Mouse (Mus musculus): ENCODE measurements at regions not wholly inside any gene's neighbourhood (a gene's known extent, or its start where the extent isn't known, plus 50 kb on each side); places are given as distances from the start of the nearest gene placed in this dataset.
A peak's percentile ranks its signal among the peaks of the same experiment; 100 is the strongest.

DNA sequence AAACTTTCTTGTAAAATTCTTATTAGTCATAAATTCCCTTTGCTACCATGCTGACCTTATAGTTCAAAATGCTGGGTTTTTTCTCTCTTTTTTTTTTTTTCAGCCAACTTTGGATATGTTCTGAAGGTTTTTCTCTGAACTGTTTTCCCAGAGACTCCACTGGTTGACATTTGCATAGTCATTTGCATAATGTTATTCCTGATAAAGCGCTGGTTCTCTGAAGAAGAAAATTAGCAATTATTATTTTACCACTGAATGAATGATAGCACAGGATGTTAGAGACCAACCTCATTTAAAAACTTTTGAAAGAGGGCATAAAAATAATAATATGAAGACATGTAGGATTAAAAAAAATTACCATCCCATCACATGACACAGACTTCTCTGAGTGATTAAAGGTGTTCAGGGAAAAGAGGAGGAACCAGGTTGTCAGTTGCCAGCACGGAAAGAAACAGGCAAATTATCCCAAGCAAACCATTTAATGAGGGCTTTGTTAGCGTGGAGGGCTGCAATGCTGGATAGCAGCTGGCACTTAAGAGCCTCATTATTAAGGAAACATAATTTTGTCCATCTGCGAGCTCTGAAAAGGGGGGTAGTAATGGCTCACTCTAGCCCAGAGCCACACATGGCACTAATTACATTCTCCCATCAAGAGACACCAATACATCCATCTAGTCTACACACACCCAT is 171.9 kb upstream of the Nabp1 start:
- DNase-seq (ENCODE audit: extremely low spot score, low read depth, low spot score) = peak; percentile 81

DNA sequence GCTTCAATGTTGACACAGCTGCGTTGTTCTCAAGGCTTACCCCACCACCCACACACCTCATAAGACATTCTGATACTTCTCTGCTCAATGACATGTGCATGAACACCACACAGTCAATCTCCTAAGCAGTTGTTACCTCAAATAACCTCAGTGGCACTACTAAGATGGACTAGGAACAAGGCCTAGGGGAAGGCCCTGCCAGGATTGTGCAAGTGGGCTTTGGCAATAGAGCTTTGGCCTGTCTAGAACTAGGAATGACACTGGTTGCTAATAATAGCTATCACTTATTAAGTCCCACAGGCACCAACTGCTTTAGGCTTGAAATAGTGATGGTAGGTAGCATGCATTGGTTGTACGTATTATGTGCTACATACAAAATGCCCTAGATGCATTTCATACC is 169.7 kb upstream of the Nabp1 start:
- DNase-seq (ENCODE audit: extremely low spot score, low read depth, low spot score) = no peak

DNA sequence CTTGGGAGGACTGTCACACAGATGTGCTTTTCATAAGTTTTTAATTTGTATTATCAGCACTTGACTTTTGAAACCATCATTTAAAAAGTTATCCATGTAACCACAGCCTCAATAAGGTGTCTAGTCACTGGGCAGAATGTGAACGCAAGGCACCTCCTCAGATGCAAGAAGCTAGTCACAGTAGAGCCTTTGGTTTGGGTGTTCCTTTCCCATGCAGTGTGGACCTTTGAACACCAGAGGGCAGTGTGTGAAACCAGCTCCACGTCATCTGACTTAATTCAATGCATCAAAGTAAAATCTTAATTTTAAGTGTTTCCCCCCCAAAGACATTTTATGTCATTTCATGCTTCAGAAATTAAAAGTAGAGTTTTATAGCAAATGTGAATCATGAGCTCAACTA is 166.2 kb upstream of the Nabp1 start:
- peak; percentile 74 for DNase-seq (ENCODE audit: extremely low spot score, low read depth, low spot score)

DNA sequence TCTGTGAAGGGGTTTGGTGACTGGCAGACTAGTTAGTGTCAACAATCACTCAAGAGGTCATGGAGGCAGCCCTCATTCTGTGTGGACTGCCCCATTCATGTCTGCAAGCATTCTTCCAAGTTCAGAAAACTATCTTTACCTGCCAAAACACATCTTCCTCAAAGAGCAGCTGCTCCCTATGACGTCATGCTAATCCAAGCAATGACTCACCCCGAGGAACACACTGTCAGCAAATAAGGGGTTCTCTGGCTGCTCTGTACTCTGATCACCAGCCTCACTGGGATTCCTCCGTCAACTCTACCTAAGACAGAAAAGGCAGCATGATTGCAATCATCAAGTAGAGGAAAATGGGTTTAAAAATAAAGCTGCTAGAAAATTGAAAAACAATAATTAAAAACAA is 165.4 kb upstream of the Nabp1 start:
- no peak for DNase-seq (ENCODE audit: extremely low spot score, low read depth, low spot score)

DNA sequence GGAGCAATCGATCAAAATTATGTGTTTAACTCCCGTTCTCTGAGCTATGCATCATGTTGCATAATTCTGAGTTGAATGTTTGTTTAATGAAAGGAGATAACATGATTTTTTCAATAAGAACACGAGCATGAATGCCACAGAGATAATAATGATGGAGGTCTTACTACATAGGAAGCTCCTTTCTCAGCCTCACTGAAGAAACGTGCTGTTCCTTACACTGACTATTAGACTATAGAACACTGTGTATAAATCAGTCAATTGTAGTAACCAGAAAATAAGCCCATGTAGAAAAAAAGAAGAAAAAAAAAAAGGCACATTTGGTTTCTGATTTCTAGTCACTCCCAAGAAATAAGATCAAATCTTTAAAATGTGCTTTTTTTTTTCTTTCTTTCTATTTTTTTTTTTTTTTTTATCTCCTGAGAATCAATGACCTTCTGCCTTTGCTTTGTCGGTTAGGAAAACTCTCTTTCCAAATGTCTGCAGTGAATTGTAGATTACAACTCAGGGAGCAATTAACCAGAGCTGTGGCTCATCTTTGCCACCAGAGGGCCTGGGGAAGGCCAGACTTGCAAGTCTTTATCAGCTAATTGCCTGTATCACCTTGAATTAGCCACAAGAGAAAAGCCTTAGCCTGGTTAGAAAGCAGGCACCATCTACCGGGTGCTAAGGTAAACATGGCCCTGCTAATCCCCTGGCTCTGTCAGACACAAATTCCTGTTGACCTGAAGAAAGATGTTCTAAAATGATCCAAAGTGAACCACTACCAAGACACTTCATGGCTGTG is 160.5 kb upstream of the Nabp1 start:
- DNase-seq (ENCODE audit: extremely low spot score, low read depth, low spot score) = no peak

DNA sequence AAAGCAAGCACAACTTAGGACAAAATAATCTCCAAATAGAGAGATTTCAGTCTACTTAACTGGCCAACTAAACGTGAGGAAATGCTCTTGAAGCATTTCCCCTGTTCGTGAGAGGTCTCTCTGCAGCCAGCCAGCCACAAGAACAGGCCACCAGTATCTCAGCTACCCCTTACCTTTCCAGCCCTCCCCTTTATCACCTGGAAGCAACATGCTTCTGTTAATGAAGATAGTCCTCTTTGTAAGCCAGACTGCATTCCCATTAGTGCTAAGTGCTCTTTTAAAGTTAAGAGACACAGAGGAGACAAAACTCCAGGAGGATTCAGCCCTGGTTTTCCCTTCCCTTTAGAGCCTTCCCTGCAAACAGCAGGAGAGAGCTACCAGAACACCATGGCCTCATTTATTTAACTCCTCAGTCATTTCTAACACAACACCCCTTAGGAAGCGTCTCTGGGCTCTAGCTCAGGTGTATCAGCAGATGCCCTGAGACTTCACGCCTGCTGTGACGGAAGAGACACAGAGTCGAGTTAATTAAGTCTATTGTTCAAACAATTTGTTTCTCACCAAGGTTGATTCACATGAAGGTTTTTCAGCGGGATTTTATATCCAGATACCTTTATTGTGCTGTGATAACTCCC is 157.8 kb upstream of the Nabp1 start:
- DNase-seq (ENCODE audit: extremely low spot score, low read depth, low spot score) = no peak

DNA sequence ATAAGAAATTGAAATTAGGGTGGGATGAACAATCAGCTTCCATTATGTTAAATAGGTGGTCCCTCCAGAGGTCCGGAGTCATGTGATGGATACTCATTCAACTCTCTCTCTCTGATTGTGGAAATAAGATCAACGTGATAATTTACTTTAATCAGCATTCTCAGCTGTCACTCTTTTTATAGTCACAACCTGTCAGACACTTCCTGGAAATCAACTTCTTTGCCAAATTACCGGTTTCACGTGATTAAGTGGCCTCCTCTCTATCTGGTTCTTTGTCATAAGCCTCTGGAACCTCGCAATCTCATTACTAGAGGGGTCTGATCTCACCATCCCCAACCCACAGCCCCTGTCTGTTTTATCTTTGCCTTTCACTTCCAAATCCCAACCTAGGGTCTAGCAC is 155.6 kb upstream of the Nabp1 start:
- DNase-seq (ENCODE audit: extremely low spot score, low read depth, low spot score) = no peak

DNA sequence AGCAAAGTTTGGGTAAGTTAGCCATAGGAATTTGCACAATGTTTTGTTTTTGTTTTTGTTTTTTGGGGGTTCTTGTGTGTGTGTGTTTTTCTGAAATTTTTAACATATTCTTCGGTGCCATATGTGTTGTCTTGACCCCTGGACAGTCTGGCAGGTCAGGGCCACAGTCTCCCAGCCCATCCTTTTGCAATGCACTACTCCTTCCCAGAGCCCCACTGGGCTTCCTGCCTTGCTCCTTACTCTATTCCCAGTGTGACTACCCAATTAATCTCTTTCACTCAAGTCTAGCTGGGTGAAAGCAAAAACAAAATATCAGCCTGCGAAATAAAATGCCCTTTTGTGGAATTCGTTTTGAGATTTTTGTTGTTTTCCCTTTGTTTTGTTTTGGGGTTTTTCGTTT is 154.6 kb upstream of the Nabp1 start:
- DNase-seq (ENCODE audit: extremely low spot score, low read depth, low spot score) = no peak

DNA sequence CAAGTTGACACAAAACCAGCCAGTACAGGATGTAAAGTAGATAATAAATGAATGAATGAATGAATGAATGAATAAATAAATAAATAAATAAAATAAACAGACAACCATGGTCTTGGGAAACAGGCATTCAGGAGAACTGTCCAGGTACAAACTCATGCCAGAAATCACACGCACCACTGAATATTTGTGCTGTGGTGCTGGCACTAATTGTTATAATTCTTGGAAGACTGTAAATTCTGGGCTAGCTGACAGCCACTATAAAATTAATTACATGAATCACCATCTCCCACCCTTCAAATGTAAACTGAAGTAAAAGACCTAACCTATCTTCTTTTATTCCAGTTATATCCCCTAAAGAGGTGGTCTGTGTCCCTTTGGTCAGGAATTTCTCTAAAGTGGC is 151.6 kb upstream of the Nabp1 start:
- DNase-seq (ENCODE audit: extremely low spot score, low read depth, low spot score) = no peak

DNA sequence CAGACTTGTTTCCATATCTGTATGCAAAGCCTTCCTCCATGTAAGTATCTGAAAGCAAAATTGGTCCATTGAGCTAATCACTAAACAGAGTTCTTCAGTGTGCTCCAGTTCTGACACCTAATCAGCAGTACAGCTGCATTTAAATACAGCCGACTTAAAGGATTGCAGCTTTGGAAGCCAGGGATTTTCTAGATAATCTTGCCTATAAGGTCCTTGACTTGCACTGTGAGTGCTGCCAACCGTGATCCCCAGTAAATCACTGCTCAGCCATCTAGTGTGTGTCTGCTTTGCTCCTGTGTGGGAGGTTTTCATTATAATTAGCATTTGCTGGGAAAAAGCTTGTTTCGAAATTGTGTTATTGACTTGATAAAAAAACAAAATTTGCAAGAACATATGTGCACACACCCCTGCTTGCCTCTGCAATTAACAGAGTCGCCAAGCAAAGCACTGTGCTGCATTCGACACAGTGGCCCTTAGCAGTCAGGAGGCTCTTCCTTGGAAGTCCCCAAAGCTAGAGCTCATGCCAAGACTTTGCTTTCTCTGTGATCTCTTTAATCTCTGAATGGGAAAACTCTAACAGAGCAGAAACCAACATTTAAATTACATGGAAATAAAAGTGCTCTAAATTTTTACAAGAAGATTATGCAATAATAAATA is 150.0 kb upstream of the Nabp1 start:
- no peak for DNase-seq (ENCODE audit: extremely low spot score, low read depth, low spot score)

DNA sequence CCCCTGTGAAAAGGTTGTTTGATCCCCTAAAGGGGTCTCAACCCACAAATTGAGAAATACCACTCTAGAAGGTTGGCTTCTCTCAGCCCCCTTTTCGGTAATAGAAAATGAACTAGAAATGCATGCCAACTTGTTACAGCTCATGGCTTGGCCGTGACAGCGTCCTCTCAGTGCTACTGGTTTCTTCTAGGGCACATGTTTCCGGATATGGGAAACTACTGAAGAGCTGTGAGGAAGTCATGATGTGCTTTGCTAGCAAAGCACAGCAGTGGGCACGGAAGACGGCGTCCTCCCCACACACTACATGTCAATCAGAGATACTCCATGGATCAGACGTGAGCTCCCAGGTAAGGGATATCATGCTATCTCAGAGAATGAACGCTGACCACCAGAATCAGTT is 148.1 kb upstream of the Nabp1 start:
- no peak for DNase-seq (ENCODE audit: extremely low spot score, low read depth, low spot score)

DNA sequence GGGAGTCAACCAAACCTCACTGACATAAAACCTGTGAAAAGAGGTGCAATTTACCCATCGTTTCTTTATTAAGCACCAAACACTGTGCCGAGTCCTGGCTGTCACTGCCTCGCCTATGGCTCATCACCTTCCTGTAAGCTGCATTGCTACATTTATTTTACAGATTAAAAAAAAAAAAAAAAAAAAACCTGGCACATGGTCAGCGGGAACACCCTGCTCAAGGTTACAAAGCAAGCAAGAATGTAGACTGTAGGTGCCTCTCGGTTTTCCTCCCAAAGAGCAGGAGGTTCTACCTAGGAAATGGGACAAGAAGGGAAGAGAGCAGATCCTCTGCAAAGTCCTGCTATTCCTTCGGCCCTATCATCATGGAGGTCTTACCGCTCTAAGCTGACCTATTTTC is 146.9 kb upstream of the Nabp1 start:
- no peak for DNase-seq (ENCODE audit: extremely low spot score, low read depth, low spot score)

DNA sequence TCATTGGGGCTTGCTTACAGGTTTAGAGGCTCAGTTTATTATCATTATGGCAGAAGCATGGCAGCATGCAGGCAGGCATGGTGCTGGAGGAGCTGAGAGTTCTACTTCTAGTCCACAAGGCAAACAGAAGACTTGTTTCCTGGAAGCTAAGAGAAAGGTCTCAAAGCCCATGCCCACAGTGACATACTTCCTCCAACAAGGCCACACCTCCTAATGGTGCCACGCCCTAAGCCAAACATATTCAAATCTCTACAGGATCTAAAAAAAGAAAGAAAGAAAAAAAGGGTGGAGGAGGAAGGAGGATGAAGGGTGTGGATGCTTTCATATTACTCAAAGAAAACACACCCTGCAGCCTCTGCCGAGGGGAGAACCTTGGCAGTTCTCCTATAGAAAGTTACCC is 146.3 kb upstream of the Nabp1 start:
- DNase-seq (ENCODE audit: extremely low spot score, low read depth, low spot score) = no peak

DNA sequence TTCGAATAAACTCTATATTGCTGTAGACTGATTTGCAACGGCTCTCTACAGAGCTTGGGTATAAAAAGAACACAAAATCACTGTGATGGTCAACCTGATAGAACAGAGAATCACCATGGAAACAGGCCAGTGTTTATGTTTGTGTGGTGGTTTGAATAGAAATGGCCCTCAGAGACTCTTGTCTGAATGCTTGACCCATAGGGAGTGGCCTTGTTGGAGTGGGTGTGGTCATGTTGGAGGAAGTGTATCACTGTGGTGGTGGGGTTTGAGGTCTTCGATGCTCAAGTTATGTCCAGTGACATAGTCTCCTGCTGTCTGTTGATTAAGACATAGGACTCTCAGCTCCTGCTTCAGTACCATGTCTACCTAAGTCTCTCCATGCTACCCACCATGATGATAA is 144.8 kb upstream of the Nabp1 start:
- no peak for DNase-seq (ENCODE audit: extremely low spot score, low read depth, low spot score)

DNA sequence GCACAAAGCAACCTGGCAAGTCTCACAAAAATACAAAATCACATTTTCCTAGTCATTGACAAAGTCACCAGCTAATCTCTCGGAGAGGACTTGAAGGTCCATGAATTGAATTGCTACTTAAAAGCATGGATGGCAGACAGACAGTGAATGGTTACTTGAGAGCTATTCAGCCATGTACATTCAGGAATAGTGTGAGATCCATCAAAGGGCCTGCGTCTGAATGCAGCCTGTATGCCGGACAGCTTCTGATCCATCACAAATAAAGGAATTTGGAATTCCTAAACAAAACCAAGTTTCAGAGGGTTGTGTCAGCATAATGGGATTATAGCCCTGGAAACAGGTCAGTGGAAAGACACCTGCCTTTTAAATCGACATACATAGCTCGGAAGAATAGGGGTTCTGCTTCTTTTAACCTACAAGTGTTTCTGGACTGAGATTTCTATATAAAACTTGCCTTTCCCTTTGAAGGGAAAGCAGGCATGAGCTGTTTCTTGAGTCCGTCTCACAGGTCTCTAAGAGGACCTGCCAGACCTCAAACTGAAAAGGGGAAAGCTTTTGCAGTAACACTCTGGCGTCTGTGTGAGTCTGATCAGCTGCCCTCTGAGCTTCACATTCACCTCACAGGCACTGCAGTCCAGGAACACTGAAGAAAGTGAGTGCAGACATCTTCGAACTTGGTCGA is 144.1 kb upstream of the Nabp1 start:
- no peak for DNase-seq (ENCODE audit: extremely low spot score, low read depth, low spot score)

DNA sequence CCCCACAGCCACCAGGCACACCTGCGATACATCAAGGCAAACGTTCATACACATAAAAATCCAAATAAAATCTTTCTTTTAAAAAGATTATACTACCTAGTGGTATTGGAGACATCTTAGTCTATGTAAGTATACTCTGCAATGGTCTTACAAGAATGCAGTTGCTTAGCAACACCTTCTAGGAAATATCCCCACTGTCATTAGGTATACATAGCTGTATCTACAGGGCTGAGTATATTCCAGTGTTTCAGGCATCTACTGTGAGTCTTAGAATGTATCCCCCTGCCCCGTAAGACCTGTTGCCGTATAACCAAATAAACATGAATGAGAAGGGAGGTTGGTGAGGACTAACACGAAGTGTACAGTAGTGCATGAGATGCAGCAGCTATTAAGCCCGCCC is 142.8 kb upstream of the Nabp1 start:
- DNase-seq (ENCODE audit: extremely low spot score, low read depth, low spot score) = no peak

DNA sequence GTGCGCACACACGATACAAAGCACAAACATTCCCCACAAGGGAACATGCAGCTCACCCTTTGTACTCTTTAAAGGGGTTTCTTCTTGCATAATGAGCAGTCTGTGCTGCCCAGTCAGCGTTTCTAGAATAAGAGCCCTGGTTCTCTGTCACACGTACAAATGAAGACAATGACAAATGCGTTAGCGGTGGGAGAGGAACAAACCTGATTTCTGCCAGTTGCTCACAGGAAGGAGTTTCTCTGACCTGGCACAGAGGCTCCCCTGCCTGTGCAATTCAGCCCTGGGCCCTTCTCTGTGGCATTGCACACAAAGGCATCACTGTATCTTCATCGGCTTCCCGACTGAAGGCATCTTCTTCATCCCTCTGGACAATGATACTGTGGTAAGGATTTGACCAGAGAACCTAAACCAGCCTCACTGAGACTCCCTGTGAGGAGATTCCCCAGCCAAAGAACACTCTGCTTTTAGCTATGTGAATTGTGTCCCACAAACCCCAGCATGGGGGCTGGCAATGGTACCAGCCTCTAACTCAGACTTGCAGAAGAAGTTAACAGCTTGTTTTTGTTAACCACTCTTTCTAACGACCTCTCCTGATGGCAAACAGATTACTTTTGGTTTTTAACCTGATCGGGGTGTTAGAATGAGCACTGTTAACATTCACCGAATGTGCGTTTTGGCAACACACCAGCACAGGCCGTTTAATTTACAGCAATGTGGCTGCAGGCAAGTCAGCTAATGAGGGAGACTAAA is 139.5 kb upstream of the Nabp1 start:
- DNase-seq (ENCODE audit: extremely low spot score, low read depth, low spot score) = no peak

DNA sequence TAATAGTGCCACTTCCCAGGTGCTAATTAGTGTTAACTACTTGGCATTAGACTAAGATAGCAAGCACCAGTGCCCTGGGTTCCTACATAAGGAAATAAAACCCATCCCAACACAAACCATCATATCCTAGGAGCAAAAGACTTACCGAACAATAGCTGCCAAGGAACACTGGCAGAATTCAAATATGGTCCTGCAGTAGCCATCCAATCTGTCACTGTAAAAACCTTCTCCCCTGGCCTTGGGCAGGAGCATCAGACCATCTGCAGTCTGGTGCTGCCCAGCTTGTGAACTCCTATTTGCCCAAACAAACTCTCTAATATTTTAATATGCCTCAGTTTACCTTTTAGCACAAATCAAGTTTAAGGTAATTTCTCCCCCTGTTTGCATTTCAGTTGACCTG is 137.9 kb upstream of the Nabp1 start:
- no peak for DNase-seq (ENCODE audit: extremely low spot score, low read depth, low spot score)

DNA sequence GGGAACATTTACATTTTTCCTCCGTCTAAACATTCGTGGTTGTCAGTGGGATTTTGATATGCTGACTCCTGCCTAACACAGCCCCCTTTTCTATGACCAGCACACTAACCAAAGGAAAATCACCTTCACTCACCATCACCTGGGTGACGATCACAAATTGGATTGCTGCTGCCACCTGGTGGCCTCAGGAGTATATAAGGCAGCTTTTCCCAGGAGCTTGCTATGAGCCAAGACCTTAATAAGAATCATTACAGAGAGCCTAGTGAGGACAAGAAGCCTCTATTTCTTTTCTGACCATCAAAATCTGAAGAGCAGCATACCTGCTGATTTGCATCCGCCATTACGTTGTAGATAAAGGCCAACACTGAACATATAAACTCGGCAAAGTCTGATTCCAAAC is 137.3 kb upstream of the Nabp1 start:
- DNase-seq (ENCODE audit: extremely low spot score, low read depth, low spot score) = no peak

DNA sequence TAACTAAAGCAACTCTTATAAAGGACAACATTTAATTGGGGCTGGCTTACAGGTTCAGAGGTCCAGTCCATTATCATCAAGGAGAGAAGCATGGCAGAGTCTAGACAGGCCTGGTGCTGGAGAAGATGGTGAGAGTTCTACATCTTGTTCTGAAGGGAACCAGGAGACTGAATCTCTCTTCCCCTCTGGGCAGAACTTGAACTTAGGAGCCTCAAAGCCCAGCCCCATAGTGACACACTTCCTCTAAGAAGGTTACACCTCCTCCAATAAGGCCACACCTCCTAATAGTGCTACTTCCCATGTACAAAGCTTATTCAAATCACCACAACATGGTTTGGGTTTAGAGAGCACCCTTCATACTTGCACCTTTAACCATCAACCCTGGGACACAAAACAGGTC is 136.5 kb upstream of the Nabp1 start:
- DNase-seq (ENCODE audit: extremely low spot score, low read depth, low spot score) = no peak

DNA sequence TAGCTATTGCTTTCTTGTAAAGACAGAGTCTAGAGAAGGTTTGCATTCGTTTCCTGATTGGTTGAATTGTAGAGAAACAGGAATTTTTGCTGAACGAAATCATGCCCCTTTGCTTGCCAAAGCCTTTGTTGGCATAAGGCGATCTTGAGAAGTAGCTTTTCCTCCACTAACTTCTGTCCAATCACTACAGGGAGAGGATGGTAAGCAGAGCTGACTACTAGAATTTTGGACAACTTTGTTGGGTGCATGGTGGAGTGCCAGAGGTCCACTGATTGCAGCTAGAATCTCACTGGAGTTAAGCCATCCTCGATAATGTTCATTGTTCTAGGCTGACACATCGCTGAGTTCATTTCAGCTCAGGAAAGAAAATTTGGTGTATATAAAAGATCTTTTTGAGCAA is 131.1 kb upstream of the Nabp1 start:
- DNase-seq (ENCODE audit: extremely low spot score, low read depth, low spot score) = no peak
